Mouse (Mus musculus): ENCODE measurements around the gene Scgb2b2. TPM values are rescaled to one million over a fixed set of nuclear protein-coding genes. Genes with fewer than 3 reads are reported as not detected.

The Scgb2b2 gene
- polyA plus RNA-seq (2014; fragmentation: Nextera tagmentation; extraction: Ambion mirVana) = not detected in 2 replicates

DNA sequence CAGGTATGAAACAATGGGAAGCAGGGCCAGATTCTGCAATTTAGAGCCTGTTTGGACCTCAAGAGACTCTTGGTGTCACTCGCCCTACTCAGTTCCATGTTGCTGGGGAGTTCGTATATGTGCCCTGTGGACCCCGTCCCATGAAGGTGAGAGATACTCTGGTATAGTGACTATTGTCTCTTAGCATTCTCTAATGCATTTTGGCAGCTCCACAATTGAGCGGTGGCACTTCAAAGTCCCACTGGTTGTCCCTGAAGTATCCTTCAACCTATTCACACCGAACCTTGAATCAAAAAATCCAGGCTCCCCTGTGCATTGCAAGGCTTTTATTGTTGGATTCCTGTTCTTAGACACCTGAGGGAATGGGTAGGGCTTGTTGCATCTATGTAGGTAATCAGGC is at the start of gene Scgb2b2:
Gene Scgb2b2 (plus strand): TSS at position 301 of the 400 bp plus-strand sequence.
- Histone ChIP-seq H3K9ac (ENCODE audit: low read depth, low read length) (no peak within 1 kb of the TSS), H3K27ac (ENCODE audit: low read depth, low read length) (no peak within 1 kb of the TSS), H3K4me3 (ENCODE audit: low read length) (no peak within 1 kb of the TSS), H3K36me3 (ENCODE audit: control insufficient read depth, insufficient read depth, low read length) (no peaks in the 10 kb centered on the region), H3K4me1 (ENCODE audit: control insufficient read depth, insufficient read depth, low read length) (no peaks in the 10 kb centered on the region), H3K4me2 (replicated peaks; ENCODE audit: low read depth, low read length) (no peak within 1 kb of the TSS), H3K27me3 (ENCODE audit: control insufficient read depth, insufficient read depth, low read length) (no peaks in the 10 kb centered on the region), H3K9me3 (ENCODE audit: control insufficient read depth, low read length) (peaks cover 17% of the 10 kb centered on the region)
- 85% methylated on average over 5 of the region's 5 CpGs for WGBS
- no peak for ATAC-seq (ENCODE audit: low FRiP score, low TSS enrichment)

DNA sequence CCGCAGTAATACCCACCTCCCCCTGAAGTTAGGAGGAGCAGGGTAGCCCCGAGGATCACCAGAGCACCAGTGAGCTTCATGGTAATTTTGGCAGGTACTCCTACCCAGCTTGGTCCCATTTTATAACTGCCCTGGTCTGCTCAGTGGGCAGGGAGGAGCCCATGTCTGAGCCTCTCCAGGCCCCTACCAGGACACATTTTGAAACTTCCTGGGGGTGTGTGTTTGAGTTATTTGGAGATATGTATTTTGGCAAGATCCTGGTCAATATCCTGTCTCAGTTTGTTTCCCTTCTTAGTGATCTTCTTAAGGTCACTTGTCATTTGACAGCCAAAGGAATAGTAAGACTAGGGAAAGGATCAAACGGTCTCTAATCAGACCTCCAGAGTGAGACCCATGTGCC is 1.4 kb downstream of the Scgb2b2 start, which contains the start of gene Scgb1b2:
Gene Scgb1b2 (minus strand): TSS at position 101 of the 400 bp plus-strand sequence.
- peaks cover 12% of the 10 kb centered on the region for H3K9me3 ChIP-seq (ENCODE audit: control insufficient read depth, low read length)
- H3K9ac ChIP-seq (ENCODE audit: low read depth, low read length) = no peak within 1 kb of the TSS
- H3K4me3 ChIP-seq (ENCODE audit: low read length) = no peak within 1 kb of the TSS
- H3K36me3 ChIP-seq (ENCODE audit: control insufficient read depth, insufficient read depth, low read length) = no peaks in the 10 kb centered on the region
- H3K4me1 ChIP-seq (ENCODE audit: control insufficient read depth, insufficient read depth, low read length) = no peaks in the 10 kb centered on the region
- H3K27ac ChIP-seq (ENCODE audit: low read depth, low read length) = no peak within 1 kb of the TSS
- H3K4me2 ChIP-seq (replicated peaks; ENCODE audit: low read depth, low read length) = no peak within 1 kb of the TSS
- ATAC-seq (ENCODE audit: low FRiP score, low TSS enrichment) = no peak
- WGBS = 87% methylated on average over 3 of the region's 3 CpGs
- H3K27me3 ChIP-seq (ENCODE audit: control insufficient read depth, insufficient read depth, low read length) = no peaks in the 10 kb centered on the region

Other genes with a start within 250 kb of the Scgb2b2 start
- gene Fxyd5, start 248.0 kb upstream of the Scgb2b2 start, polyA plus RNA-seq (2014; fragmentation: Nextera tagmentation; extraction: Ambion mirVana) = 23.3 and 25.8 TPM in 2 replicates
- gene Fxyd7, start 239.0 kb upstream of the Scgb2b2 start, polyA plus RNA-seq (2014; fragmentation: Nextera tagmentation; extraction: Ambion mirVana) = 8.0 and 9.5 TPM in 2 replicates
- 29.8 and 46.3 TPM in 2 replicates for gene Fxyd1, start 233.3 kb upstream of the Scgb2b2 start, polyA plus RNA-seq (2014; fragmentation: Nextera tagmentation; extraction: Ambion mirVana)
- gene Lgi4, start 231.2 kb upstream of the Scgb2b2 start, polyA plus RNA-seq (2014; fragmentation: Nextera tagmentation; extraction: Ambion mirVana) = 0.47 TPM in 1 of 2 replicates, not detected in the other
- gene Fxyd3, start 213.8 kb upstream of the Scgb2b2 start, polyA plus RNA-seq (2014; fragmentation: Nextera tagmentation; extraction: Ambion mirVana) = 13.4 and 18.2 TPM in 2 replicates
- gene Hpn, start 175.2 kb upstream of the Scgb2b2 start, polyA plus RNA-seq (2014; fragmentation: Nextera tagmentation; extraction: Ambion mirVana) = 26.4 and 27.5 TPM in 2 replicates
- gene Scn1b, start 163.5 kb upstream of the Scgb2b2 start, polyA plus RNA-seq (2014; fragmentation: Nextera tagmentation; extraction: Ambion mirVana) = 1.0 and 1.6 TPM in 2 replicates
- gene Gramd1a, start 134.6 kb upstream of the Scgb2b2 start, polyA plus RNA-seq (2014; fragmentation: Nextera tagmentation; extraction: Ambion mirVana) = 50.3 and 61.9 TPM in 2 replicates
- gene Scgb1b2, start 1.3 kb downstream of the Scgb2b2 start, polyA plus RNA-seq (2014; fragmentation: Nextera tagmentation; extraction: Ambion mirVana) = not detected in 2 replicates
- gene Scgb2b3, start 71.6 kb downstream of the Scgb2b2 start, polyA plus RNA-seq (2014; fragmentation: Nextera tagmentation; extraction: Ambion mirVana) = not detected in 2 replicates
- not detected in 2 replicates for gene Scgb1b3, start 85.1 kb downstream of the Scgb2b2 start, polyA plus RNA-seq (2014; fragmentation: Nextera tagmentation; extraction: Ambion mirVana)

Measured in kidney, embryonic 14.5 days (tissue).